Mouse (Mus musculus): ENCODE measurements around the gene Aif1.
A peak's percentile ranks its signal among the peaks of the same experiment; 100 is the strongest.
"Not testable (repeated sequence)": the region's sequence is repeated elsewhere in the genome, so short reads cannot be mapped to it uniquely, and the experiment has no call there.

Gene Aif1

GRCm38 (mm10) chr17:35141971-35142370 lies 33.9 kb downstream of the Aif1 start:
- DNase-seq (ENCODE audit: low read depth), result no peak

- no peak for DNase-seq (ENCODE audit: low read depth)
Measured at GRCm38 (mm10) chr17:35140490-35140996, 35.3 kb downstream of the Aif1 start.

- no peak for DNase-seq (ENCODE audit: low read depth)
Measured at GRCm38 (mm10) chr17:35139269-35139668, 36.6 kb downstream of the Aif1 start.

GRCm38 (mm10) chr17:35135591-35136320 lies 40.1 kb downstream of the Aif1 start:
- peak; percentile 47 for DNase-seq (ENCODE audit: low read depth)

GRCm38 (mm10) chr17:35134801-35135590 lies 40.9 kb downstream of the Aif1 start, which contains the start of gene Bag6:
TSS of gene Bag6 (plus strand) at chr17:35135178.
- DNase-seq (ENCODE audit: low read depth), result peak; percentile 87

- DNase-seq (ENCODE audit: low read depth), result no peak
Measured at GRCm38 (mm10) chr17:35133517-35133916, 42.4 kb downstream of the Aif1 start.

- DNase-seq (ENCODE audit: low read depth), result no peak
Measured at GRCm38 (mm10) chr17:35132174-35132560, 43.7 kb downstream of the Aif1 start.

- DNase-seq (ENCODE audit: low read depth), result no peak
Measured at GRCm38 (mm10) chr17:35131500-35132173, 44.2 kb downstream of the Aif1 start, which contains the start of gene Apom. TSS of gene Apom (minus strand) at chr17:35132050.

- DNase-seq (ENCODE audit: low read depth), result no peak
Measured at GRCm38 (mm10) chr17:35131038-35131437, 44.8 kb downstream of the Aif1 start.

GRCm38 (mm10) chr17:35128996-35129395 lies 46.9 kb downstream of the Aif1 start:
- no peak for DNase-seq (ENCODE audit: low read depth)

GRCm38 (mm10) chr17:35127017-35127416 lies 48.9 kb downstream of the Aif1 start:
- no peak for DNase-seq (ENCODE audit: low read depth)

GRCm38 (mm10) chr17:35126206-35126611 lies 49.7 kb downstream of the Aif1 start, which contains the start of gene D17H6S53E:
TSS of gene D17H6S53E (plus strand) at chr17:35126373.
- peak; percentile 56 for DNase-seq (ENCODE audit: low read depth)

GRCm38 (mm10) chr17:35125578-35125977 lies 50.3 kb downstream of the Aif1 start:
- no peak for DNase-seq (ENCODE audit: low read depth)

GRCm38 (mm10) chr17:35125081-35125480 lies 50.8 kb downstream of the Aif1 start:
- DNase-seq (ENCODE audit: low read depth), result no peak

- not testable (repeated sequence) for DNase-seq (ENCODE audit: low read depth)
Measured at GRCm38 (mm10) chr17:35124261-35124896, 51.5 kb downstream of the Aif1 start.

GRCm38 (mm10) chr17:35123287-35123686 lies 52.6 kb downstream of the Aif1 start:
- not testable (repeated sequence) for DNase-seq (ENCODE audit: low read depth)

GRCm38 (mm10) chr17:35121871-35122303 lies 54.0 kb downstream of the Aif1 start, which contains the start of gene Csnk2b:
TSS of gene Csnk2b (minus strand) at chr17:35122053.
- peak; percentile 55 for DNase-seq (ENCODE audit: low read depth)

- peak; percentile 98 for DNase-seq (ENCODE audit: low read depth)
Measured at GRCm38 (mm10) chr17:35121143-35121799, 54.6 kb downstream of the Aif1 start, which contains the start of gene Gpank1. TSS of gene Gpank1 (plus strand) at chr17:35121455.
